Mouse (Mus musculus): Measurements from ENCODE around the gene Kcnj8.

GRCm38 (mm10) chr6:142602772-142603171, 31.4 kb upstream of the Kcnj8 start:
- TF ChIP-seq CTCF (IDR thresholded peaks at IDR 0.05; ENCODE audit: control insufficient read depth, insufficient read depth, insufficient read length) (no peak), MAX (IDR thresholded peaks at IDR 0.05) (no peak), MYOD1 (IDR thresholded peaks at IDR 0.05; ENCODE audit: control insufficient read depth, insufficient read length, low read depth) (no peak)
